Mouse (Mus musculus) ovary, postnatal 14 days (tissue): Measurements from ENCODE around the gene Sgms1.

ENCODE experiments used
- DNase-seq: peaks from one replicate; pipeline ENCODE4 v3.0.0; 2022; ENCODE audit warnings: low spot score

Sgms1 gene

DNA sequence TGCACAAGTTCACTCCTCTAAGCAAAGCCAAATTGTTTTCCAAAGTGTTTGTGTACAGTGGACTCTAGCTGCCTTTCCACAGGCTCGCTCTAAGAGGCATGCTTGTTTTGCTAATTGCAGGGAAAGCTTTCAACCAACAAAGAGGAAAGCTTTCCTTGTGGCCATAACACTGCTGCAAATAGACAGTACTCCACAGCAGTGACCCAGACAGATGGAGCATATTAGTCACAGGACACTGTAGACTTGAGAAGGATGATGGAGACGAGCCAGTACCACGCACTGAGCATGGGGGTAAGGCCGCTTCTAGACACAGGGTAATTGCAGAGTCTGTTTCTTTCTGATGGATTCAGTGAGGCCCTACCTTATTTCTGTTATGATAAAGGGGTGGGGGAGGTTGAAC lies 33.3 kb downstream of the Sgms1 start:
- no peak for DNase-seq

DNA sequence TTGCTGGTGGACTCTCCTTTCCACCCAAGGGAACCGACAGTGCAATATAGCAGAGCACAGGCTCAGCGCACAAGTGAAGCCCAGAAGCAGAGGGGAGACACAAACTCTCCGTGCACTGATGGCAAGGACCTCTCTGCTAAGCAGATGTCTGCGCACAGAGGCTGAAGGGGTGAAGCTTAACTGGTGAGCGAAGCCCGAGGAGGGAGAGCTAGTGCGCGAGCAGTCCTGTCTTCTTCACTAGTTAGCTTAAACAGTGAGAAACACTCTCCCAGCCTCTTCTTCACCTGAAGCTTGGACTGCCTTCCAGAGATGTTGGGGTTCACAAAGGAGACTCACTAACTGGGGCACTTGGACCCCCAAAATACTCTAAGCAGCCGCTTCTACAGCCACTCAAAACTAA lies 36.1 kb downstream of the Sgms1 start:
- no peak for DNase-seq

DNA sequence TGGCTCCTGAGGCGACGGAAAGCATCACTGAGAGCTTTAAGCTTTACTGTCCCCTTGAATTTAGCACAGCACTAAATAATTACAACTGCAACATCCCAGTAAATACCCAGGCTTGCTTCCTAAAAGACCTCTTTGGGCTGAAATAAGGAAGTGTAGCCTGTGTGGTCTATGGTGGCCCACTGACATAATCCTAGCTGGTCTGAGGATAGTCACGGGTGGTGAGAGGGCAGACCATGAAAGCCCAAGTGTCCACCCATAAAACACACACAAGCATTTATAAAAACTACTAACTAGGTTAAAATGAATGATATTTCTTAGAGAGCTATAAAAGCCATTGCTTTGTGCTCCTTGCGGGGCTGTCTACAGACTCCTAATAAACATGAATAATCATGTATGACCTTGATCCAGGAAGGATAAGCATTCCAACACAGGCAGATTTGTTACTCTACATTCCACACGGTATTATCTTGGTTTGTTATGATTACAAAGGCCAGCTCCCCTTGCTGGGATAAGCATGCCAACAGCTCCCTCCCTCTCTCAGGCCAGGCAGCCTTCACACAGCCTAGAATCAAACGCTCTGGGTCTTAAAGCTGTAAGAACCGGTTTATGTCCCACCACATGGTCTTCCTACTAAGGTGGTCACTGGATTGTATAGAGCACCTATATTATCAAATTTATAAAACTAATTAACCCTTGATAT lies 40.4 kb downstream of the Sgms1 start:
- DNase-seq, result no peak

DNA sequence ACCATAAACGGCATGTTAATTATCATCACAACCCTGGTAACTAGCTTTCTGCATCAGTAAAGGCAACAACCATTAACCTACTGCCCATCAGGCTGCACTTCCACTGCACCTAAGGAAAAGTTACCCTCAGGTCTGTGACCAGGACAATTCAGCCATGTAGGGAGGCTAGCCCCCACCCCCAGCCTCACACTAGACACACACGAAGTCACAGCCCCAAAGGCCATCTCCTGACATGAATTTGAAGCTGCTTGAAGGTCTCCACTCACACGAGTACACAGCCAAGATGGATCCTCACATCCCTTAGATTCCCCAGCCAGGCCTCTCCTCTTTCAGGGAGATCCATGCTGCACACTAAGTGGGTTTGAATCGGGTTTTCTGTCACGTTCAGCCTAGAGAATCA lies 42.0 kb downstream of the Sgms1 start:
- DNase-seq, result no peak

DNA sequence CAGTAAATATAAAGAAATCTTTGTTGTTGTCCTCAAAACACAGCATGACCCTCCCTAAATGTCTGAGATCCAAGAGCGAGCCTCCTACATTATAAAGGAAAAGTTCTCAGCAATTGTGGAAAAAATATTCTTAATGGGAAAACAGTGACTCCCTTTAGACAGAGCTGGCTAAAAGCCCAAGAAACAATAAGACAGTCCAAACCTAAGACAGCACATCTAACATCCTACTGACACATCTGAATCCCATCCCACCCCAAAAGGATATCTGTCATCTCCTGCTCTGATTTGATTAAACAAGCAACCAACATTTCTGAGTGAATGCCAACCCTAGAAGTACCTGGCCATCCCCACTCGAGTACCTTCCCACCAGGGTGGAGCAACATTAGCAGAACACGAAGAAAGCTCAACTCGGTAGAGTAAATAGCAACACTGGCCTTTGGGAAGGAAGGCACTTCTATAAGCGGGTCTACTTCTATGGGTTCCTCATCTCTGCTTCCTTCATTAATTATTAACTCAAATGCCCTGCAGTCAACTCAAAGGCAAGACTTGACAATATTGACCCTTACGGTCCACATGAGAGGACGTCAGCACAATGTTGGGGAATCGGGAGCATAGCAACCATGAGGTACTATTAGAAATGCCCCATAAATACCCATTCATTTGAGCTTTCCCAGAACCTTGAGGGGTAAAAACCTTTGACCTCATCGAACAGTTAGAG lies 42.7 kb downstream of the Sgms1 start:
- no peak for DNase-seq

DNA sequence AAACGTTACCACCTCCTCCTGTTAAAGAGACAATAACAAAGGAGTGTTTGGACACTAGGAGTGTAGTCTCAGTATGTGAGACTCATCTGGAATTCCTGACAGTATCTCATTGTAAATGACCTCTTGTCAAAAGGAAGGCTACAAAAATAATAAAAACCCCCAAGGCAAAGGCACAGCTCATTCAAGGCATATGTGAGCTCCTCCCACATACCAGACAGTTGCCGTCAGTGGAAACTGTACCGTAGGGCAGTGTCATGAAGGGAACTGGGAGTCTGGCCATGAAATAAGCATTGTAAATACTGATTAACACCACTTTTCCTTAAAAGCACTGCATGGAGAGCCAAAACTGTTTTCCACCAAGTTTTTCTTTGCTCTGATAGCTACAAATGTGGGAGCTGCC lies 43.3 kb downstream of the Sgms1 start:
- no peak for DNase-seq

DNA sequence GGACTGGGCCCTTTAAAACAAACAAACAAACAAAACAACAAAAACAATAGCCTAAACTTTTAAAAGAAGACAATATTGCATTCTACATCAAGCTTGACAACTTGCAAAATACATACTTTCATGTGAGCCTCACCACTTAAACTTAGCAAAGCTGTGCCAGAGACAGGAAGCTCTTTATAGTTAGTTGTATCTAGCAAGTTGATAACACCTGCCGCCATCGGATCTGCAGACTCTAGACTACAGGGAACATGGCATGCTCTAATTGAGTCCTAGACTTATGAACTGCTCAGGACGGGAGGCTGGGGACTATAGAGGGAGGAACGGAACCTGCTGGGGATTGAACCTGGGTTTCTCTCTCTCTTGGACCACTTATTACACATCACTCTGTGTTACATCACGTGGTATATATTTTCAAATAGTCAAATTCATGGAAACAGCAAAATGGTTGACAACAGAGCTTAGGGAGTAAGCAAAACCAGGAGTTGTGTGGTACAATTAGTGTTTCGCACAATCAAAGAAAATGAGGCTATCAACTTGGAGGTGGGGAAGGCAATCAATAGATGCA lies 44.3 kb downstream of the Sgms1 start:
- DNase-seq, result no peak

DNA sequence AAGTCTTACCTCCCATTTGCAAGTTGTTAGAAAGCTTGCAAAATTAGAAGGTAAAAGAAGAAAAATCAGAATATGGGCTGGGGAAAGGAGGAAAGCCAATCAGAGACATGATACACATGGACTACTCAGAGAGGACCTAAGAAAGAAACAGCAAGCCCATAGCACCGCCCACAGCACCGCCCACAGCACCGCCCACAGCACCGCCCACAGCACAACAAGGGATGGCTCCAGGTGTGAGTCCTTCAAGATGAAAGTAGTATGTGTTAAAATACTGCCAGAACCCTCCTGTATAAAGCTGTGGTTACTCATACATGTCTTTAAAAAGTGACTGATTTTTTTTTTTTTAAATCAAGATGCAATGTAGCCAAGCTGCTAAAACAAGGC lies 44.8 kb downstream of the Sgms1 start:
- DNase-seq, result no peak

DNA sequence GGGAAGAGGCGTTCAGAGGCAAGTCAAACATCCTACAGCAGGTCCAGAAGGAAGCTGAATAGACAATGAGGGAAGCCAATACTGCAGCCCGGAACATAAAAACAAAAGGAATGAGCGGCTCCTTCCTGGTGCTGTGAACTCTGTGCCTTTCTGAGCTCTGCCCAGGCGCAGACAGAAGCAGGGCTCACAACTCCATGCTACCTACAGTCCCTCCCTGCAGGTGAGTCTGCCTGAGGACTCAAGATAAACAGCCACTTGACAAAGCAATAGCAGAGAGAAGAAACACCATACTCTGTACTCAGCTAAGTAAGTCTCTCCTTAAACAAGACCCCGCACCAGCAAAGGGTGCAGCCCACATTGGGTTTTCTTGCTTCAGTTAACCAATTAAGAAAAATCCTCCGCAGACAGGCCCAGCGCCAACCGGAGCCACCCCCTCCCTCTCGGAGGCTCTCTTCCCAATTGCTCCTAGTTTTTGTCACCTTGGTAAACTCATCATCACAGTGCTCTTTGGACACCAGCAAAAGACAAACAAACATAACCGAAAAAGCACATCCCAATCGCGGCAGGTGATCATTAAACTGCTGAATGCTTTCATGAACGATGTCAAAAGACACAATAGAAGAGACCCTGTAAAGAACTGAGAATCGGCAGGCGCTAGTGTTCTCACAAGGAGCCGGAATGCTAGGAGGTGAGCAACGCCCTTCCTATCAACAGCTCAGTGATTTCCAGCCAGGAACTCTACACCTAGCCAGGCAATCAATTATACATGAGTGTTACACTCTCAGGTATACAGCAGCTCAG lies 45.4 kb downstream of the Sgms1 start:
- no peak for DNase-seq

DNA sequence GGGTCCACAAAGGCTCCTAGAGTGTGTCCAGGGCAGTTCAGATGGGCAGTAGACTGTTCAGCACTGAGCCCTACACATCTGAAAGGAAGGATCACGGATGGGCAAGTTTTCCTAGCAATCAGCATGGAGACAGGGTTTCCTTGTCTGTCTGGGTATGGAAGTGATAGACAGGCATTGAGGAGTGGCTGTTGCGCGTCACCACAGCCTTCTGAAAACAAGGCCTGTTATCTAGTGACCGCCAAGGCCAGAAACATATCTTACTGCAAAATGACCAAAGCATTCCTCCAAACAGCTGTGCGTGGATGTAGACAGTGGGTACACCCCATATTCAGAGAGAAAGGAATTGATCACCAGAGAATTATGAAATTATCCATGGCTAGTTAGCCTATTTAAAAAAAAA lies 47.1 kb downstream of the Sgms1 start:
- DNase-seq, result no peak

DNA sequence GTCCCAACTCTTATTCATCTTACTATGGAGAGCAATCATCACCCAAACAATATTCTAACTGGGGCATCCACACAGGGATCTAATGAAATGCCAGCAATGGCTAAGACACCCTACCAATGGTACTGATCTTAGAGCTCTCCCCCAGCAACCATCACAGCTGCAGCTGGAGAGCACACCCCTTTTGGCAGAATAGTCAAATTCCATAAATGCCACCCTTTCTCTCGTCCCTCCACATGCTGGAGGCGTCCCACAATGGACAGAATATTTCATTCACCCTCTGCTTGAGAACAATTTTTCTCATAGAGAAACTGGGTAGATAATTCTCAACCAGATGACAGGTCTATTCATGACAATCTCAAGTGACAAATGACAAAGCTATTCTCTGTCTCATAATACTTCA lies 48.4 kb downstream of the Sgms1 start:
- no peak for DNase-seq

DNA sequence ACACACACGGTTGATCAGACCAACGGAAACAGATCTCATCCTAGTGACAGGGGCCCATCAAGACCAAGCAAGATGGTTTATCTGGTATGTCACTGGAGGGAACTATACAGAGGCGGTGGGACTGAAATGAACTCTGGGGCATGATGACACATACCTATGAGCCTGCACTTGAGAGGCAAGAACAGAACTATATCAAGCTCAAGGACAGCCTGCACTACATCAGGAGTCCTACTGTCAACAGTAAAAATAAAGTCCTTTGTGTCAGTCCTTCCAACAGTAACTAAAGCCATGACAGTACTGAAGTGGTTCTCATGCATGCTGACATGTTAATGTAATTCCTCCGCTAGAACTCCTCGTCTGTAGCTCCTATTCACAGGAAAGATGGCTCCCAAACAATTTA lies 49.3 kb downstream of the Sgms1 start:
- no peak for DNase-seq

DNA sequence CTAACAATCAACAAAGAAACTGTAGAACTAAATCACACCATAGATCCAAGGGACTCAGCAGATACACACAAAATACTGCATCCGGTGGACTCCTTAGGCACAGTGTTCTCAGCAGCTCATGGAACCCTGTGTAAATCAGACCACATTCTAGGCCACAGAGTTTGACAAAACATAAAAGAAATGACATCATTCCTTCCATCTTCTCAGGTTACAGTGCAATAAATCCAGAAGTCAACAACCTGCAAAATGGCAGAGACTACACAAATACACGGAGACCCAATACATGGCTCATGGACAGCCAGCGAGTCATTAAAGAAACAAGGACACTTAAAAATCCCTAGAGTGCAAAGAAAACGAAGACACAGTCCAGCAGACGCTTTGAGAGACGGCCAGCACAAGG lies 51.8 kb downstream of the Sgms1 start:
- no peak for DNase-seq

DNA sequence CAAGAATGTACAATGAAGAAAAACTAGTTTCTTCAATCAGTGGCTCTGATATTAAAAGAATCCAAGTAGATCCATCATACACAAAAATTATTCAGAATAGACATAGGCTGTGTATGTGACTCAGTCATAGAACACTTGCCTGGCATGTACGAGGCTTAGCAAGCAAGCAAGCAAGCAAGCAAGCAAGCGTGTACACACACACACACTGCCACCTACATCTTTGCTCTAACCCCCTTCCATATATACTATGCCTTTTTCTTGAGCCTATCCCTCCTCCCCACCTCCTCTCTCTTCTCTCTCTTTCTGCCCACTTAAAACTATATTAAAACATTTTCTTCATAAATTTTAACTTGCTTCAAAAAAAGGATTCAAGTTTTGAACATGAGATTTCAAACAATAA lies 54.8 kb downstream of the Sgms1 start:
- DNase-seq, result no peak

DNA sequence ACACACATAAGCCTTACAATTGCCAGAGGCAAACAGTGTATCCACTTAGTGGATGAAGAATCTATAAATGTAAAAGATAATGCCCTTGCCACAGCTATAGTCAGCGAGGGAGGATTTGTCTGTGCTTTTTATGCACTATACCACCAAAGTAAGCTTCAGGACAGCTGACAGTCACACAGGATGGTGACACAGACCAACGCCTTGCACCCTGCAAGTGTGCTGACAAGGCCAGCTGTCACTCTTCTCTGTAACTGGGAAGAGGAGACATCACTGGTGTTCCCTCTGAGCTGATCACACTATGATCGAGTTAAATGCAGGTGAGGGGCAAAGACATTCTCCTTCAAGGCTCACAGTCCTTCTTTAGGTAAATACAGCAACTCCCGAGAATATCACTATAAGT lies 56.0 kb downstream of the Sgms1 start:
- DNase-seq, result no peak

DNA sequence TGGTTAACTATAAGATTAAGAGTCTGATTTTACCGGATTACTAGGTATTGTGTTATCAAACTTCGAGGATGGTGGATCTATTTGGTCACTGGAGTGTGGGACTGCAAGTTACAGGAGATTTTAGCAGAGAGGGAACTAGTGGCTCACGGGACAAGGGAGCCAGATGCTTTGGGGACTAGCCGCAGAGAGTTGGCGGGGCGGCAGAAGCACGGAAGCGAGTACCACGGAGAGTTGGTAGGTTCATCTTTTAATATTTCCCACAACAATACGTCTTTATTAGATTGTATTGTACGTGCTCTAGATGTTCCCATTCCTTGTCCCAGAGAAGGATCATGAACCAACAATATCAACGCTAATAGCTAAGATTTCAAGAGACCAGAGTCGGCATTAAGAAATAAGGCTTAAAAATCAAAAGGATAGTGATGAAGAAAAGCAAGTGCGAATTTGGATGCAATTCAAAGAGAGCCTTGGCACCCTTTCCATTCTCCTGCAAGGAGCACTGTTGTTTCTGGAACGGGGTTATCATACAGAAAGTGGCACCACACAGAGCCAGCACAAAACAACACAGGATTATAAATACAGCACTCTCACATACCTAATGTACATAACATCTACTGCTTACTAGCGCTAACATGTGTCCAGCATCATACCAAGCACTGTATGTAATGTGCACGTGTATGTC lies 56.6 kb downstream of the Sgms1 start:
- DNase-seq, result no peak

DNA sequence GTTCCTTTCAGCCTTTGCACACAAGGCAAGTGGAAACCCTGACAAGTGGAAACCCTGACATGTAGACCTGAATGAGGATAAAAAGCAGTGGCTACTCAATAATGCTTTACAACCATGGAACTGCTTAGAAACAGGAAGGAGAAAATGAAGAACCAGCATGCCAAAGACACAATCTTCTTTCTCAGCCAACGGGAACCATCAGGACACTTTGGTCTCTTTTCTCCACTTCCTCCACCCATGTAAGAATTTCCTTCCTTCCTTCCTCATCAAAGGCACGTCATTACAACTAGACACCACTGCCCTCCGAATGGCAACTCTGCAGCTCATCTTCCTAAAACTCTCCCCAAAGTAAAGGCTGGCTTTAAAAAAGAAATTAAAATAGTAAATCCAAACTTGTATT lies 59.3 kb downstream of the Sgms1 start:
- DNase-seq, result no peak

DNA sequence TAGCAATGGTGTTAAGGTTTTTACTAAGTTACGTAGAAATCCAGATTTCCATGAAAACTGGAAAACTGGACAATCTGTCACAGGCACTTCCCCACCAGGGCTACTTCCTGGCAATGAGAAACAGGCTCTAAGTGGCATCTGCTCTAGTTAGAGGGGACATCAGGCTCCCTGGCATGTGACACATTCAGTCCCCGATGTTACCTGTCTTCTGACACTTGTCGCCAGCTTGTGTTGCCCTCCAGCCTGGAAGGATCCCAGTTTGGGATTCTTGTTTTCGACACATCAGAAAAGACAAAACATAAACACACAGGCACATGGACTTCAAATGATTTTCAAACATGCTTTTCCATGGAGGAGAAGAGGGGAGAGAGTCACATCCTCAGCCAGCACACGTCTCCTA lies 60.0 kb downstream of the Sgms1 start:
- DNase-seq, result no peak

DNA sequence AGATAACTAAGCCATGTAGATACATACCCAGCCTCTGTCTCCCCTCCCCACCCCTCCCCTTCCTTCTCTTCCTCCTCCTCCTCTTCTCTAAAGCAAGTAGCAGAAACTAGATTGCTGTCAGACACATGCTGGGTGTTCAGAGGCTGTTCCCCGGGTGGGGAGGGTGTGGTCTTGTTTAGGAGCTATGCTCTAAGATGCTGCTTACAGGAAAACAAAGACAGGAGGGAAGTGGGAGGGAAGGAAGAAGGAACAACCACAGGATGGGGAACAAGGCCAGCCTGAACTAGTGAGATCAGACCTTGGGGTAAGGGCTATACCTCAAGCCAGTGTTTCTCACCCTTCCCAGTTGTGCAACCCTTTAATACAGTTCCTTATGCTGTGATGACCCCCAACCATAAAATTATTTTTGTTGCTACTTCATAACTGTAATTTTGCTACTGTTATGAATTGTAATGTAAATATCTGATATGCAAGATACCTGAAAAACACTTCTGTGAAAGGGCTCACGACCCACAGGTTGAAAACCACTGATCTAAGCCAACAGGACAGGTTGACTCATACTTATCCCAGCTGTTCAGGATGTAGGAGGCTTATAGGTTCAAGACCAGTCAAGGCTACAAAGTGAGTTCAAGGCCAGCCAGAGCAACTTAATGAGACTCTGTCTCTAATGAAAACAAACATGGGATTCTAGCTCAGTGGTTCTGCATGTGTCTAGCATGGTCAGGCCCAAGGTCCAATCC lies 61.3 kb downstream of the Sgms1 start:
- DNase-seq, result no peak

DNA sequence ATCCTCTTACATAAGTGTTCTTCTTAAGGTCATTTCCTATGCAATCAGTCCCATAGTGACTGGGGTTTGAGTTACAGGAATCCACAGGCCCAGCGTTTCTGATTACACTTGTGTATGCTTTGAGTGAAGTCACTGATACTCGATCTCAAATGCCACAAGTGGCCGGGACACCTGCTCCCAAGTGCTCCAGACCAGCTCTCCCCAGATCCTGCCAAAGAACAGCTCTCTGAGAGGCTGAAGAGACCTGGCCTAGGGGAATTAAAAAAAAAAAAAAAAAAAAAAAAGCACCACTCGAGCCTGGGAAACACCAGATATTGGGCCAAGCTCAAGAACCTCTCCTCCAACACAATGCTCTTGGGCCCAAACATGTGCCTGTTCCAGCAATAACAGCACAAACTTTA lies 62.9 kb downstream of the Sgms1 start:
- DNase-seq, result no peak

DNA sequence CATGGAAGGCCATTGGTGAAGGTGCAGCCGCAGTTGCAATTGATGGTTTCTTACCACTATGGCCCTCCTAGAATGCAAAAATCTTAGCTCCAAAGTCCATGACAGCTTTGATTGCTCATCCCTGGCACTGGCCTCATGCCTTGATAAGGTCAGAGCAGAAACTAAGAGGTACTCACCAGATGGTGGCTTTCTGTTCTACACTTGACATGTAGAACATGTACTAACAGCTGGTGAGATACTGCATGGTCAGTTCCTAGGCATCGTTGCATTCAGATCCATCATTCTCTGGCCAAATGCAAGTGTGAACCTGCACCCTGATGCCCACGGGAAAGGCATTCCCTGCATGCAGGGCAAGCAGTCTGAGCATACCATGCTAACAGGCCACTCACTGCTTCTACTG lies 63.4 kb downstream of the Sgms1 start:
- no peak for DNase-seq
